Mouse (Mus musculus) liver, adult (tissue): ENCODE results near the gene Cutc.

Experiments used
- GATA4 ChIP-seq: IDR thresholded peaks from 2 replicates; pipeline ENCODE4 v1.6.1; 2014; ENCODE audit warnings: mild to moderate bottlenecking, low read length; ENCODE audit not compliant: insufficient replicate concordance

The Cutc gene

DNA sequence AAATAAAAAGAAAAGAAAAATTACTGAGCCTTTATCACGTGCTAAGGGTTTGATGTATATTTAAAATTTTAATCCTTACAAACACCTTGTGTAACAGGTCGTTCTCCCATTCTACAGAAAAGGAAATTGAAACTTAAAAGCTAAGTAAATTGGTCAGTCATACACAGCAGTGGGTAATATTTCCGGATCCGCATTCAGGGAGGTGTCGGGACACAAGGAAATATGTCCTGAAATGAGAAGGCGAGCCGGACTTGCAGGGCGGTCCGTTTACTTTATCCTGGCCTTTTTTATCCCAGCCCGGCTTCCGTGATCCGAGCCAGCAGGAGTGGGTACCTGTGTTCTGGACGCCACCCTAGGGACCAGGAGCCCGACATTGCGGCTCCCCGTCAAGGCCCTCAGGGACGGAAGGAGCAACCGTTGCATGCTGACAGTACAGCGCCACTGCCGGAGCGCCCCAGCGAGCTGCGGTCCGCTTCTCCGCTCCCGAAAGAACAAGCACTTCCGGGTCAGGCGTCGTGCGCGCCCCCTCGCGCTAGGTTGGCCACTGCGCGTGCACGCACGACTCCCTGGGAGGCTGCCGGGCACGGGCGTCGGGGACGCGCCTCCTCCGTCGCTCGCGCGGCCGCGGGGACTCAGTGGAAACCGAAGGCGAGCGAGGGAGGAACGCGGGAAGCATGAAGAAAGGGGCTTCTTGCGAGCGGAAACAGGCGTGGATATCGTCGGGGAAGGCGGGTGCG, at the start of gene Cutc, which contains the start of gene Cox15:
Gene Cutc, plus strand, starts transcription at position 508 of the 737 bp plus-strand sequence.
Gene Cox15, minus strand, starts transcription at position 512 of the 737 bp plus-strand sequence.
- TF ChIP-seq GATA4 = peak; percentile 15; the same call in 1 of the 2 replicates

DNA sequence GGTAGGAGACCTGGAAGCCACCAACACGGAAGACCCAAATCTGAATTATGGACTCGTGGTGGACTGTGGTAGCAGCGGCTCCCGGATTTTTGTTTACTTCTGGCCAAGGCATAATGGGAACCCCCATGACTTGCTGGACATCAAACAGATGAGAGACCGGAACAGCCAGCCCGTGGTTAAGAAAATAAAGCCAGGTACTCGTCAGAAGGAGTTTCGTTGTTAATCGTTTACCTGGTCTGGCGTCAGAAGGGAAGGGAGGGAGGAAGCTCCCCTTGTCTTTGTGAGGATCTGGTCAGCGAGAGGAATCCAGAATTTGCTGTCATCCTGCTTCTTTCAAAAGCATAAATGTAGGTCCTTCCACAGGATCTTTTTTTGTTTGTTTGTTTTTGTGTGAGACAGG, 48.6 kb upstream of the Cutc start:
- no peak for TF ChIP-seq GATA4

DNA sequence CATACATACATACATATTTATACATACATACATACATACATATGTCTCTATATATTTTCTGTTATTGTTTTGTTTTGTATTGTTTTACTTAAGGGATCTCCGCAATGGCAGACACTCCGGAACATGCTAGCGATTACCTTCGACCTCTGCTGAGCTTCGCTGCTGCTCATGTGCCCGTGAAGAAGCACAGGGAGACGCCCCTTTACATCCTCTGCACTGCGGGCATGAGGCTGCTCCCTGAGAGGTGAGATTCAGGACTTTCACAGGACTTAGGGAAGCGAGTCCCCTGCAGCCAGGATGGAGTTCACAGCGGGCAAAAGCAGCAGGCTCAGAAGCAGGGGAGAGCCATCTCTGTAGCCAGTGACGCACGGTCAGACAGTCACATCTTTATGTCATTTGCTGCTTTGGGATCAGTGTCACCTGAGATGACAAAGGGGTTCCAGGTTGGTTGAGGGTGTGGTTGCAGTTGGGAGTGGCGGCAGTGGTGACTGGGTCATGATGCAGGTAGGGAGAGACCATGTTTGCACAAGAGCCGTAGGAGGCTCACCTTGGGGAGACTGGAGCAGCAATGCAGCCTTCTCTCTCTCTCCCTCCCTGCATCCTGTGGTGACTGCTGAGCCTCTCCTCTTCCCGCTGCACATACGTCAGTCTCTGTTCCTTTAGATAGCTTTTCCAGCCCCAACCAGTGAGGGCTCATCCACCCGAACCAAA, 47.9 kb upstream of the Cutc start:
- no peak for TF ChIP-seq GATA4

DNA sequence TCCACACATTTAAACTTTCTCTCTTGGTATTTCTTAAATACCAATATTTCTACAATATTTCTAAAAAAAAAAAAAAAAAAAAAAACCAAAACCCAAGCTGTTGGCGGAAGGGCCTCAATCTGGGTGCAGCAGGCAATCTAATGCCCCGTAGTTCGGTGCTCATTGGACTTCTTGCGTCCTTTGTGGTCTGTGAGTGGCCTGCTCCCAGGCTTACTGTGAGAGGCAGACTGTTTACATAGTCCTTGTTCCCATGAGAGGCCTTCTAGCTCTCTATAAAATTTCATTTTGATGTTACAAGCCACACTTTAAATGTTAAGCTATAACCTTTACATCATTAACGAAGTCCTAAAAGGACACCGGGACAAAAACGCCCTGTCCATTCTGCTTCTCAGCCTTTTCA, 44.6 kb upstream of the Cutc start:
- TF ChIP-seq GATA4 = no peak

DNA sequence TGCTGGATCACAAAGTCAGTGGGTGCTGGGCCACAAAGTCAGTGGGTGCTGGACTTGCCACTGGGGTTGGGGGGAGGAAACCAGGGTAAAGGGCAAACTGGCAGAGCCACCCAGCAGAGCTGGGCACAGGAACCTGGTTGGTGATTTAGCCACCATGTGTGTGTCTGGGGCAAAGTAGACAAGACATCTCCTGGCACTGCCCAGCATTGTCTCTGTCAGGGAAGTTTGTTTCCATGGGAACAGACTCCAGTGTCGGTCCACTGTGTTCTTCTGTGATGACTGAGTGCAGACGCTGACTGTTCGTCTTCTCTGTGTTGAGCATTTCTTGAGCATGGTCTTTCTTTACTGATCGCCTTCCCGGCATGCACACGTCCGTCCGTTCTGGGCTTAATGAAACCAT, 43.5 kb upstream of the Cutc start:
- no peak for TF ChIP-seq GATA4

DNA sequence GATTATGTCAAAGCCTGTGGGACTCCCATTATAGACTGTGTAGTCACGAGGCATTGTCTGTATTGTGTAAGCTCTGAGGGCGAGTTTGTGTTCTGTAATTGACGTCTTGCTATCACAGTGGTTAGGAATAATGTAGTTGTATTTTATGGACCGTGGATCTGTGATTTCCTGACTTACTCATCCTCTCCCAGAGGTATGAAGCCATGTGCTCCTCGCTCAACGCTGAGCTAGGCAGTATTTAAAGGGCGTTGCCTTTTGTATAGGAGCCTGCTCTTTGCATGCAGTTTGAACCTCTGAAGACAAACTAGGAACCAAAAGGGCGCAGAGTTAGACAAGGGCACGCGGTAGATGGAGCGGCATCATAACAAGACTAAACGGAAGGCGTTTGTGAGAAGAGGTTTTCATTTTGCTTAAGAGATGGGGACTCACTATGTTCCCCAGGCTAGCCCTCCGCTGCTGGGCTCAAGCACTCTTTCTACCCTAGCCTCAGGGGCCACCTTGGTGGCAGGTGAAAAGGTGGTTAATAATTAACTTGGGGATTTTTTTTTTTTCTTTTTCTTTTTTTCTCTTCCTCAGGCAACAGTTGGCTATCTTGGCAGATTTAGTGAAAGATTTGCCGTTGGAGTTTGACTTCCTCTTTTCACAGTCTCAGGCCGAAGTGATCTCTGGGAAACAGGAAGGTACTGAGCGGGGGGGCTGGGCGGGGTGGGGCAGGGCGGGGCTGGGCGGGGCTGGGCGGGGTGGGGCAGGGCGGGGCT, 41.5 kb upstream of the Cutc start:
- TF ChIP-seq GATA4 = no peak

DNA sequence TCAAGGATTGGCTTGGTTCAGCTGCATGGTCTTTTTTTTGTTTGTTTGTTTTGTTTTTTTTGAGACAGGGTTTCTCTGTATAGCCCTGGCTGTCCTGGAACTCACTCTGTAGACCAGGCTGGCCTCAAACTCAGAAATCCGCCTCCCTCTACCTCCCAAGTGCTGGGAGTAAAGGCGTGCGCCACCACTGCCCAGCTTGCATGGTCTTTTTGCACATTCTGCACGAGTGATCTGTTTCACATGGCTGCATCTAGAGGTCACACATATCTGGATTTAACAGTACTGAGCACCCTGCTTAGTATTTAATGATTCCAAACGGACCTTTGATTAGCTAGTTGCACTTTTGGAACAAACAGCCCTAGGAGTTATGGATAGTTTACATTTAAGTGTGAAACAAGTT, 40.8 kb upstream of the Cutc start:
- TF ChIP-seq GATA4 = no peak

DNA sequence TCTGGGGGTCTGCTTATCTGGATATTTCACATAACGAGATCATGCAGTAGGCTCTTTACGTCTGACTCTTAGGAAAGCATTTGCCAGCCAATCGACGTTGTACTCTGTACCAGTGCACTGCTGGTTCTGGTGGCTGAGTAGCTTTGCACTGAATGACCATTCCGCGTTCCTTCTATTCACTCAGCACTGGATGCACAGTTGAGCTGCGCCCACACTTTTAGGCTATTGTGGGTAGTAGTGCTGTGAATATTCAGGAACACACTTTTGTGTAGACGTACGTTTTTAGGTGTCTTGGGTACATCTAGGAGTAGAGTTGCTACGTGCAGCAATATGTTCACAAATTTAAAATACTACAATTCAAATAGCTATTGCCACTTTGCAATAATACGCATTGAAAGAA, 32.7 kb upstream of the Cutc start:
- no peak for TF ChIP-seq GATA4

DNA sequence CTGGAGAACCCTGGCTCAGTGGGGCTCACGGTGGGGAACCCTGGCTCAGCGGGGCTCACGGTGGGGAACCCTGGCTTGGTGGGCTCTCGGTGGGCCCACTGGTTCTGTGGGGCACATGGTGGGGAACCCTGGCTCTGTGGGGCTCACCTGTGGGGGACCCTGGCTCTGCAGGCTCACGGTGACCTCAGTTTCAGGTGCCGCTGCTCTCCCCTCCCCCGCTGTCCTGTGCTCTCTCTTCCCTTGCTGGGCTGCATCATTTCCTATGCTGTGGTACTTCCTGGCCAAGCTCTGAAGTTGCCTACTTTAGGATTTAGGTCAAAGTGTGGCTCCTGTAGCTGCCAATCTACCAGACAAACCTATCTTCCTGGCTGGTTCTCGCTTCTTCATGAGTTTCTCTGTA, 29.9 kb upstream of the Cutc start:
- no peak for TF ChIP-seq GATA4

DNA sequence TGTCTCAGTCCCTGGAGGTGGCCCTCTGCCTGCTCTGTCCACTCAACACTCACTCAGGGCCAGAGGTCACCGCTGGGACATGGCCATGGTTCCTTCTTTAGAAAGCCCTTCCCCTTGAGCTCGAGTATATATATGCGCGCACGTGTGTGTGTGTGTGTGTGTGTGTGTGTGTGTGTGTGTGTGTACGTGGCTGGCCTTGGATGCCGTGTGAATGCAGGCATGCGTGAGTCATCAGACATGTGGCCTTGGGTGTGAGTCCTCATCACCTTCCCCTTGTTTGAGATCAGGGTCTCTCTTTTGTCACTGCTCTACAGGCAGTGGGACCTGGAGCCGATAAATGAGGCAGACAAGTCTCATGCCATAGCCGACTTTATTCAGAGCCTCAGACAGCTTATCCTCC, 29.3 kb upstream of the Cutc start:
- no peak for TF ChIP-seq GATA4

DNA sequence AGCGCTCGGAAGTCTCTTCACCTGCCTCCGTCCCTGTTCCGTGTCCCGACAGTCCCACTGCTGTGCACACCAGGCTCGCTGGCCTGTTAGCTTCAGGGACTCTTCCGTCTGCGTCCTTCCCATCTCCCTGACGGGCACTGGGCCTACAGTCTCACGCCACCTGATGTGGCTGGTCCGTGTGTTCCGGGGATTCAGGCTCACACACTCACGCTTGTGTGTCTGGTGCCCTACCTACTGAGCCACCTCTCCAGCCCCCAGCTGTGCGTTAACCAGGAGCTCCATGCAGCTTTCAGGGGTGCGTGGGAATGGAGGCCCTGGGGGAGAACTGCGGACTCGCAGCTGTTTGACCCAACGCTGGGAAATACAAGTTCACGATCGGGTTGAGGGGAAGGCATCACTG, 28.6 kb upstream of the Cutc start:
- TF ChIP-seq GATA4 = no peak

DNA sequence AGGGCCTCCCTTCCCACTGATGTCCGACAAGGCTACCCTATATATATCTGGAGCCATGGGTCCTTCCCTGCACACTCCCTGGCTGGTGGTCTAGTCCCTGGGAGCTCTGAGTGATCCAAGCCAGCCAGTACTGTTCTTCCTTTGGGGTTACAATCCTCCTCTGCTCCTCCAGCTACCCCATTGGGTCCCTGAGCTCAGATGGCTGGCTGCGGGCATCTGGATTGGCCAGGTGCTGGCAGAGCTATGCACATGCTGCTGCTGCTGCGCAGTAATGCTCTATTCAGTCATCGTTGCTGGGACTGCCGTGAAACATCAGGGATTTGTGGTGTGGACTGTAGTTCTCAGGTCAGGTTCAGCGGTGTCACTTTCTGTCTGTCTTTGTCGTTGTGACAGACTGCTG, 28.0 kb upstream of the Cutc start:
- no peak for TF ChIP-seq GATA4

DNA sequence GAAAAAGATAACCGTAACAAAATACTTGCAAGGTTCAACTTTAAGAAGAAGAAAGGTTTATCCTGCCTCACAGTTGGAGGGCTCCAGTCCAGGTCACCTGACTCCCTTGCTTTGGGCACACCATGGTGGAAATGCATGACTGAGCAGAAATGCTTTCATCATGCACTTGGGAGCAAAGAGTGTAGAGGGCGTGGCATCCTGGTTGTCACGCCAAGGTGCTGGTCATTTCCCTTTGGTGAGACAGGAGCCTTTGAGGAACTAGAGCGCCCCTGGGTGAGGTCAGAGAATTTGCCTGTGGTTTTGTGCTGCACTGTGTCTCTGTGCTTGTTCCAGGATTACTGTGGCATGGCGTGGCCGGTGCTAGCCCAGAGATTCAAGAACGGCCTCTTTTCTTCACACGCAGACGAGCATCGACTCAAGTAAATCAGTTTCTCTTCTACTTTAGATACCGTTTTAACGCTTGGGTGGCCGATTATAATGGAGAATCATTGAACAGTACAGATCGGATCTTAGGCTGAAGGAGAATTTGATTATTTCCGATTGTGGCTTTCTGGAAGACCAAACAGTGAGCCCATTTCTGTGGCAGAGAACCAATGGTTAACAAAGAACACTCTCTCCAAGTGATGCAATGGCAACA, 26.2 kb upstream of the Cutc start:
- no peak for TF ChIP-seq GATA4

DNA sequence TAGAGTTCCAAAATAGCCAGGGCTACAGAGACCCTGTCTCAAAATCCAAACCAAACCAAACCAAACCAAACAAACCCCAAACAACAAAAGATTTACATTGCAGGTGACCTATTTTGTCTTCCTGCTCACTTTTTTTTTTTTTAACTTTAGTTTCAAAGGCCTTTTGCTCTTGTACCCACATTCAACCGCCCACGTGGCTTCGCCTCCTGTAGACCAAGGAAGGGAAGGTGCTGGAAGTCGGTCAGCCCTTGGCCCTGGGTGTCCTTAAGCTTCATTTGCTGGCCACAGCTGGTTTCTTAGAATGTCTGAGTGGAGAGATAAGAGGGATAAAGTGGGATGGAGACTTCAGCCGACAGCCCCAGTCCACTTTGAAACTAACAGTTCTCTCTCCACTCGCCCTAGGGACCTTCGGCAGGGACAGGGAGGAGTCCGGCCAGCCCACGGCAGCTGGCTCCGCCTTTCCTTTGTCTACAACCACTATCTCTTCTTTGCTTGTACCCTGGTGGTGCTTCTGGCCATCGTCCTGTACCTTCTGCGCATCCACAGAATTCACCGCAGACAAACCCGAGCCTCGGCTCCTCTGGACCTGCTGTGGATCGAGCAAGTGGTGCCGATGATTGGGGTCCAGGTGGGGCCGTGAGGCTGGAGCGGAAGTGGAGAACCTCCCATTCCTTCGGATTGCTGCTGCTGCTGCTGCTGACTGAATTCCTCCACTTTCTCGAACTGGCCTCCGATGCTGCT, 23.3 kb upstream of the Cutc start:
- no peak for TF ChIP-seq GATA4

DNA sequence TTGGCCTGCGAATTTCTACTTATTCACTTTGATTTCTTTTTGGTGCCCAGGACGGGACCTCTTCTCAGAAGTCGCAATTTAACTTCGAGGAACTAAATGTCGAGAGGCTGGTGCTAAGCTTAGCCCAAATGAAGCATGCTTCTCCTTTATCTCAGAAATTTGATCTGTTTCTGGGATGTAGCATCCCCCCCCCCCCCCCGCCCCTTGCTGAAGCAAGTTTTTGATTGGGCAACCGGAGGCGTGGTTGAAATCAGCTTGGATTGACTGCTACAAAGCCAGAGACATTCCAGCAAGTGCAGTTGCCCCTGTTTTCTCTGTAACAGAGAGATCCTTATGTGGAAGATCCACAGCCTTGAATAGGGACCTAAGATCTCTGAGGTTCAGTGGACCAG, 22.8 kb upstream of the Cutc start:
- TF ChIP-seq GATA4 = no peak

DNA sequence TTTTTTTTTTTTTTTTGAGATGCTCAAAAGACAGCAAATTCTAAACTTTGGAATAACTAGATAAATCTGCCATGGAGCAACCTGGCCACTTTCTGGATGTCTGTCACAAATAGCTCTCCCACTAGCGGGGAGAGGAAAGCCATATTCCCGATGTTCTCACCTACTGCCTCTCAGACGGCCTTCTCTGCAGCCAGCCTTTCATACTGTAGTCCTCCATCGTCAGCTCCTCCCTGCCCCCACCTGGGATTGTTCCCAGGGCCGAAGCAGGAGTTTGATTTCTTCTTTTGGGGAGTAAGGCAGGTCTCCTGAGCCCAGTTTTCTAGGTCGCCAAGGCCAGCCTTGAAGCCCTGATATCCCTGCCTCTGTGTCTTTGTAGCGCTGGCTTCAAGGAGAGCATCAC, 21.6 kb upstream of the Cutc start:
- no peak for TF ChIP-seq GATA4
